Mouse (Mus musculus) liver, embryonic 14.5 days (tissue): ENCODE data around the gene Ltbp1.

ENCODE experiments used
- CTCF ChIP-seq: IDR thresholded peaks from 2 replicates; pipeline ENCODE4 v1.5.1; 2016; ENCODE audit warnings: antibody characterized with exemption, low read depth, control low read depth
- EP300 ChIP-seq: IDR thresholded peaks from 2 replicates; pipeline ENCODE4 v1.6.1; 2016; ENCODE audit warnings: antibody characterized with exemption, low read depth

DNA sequence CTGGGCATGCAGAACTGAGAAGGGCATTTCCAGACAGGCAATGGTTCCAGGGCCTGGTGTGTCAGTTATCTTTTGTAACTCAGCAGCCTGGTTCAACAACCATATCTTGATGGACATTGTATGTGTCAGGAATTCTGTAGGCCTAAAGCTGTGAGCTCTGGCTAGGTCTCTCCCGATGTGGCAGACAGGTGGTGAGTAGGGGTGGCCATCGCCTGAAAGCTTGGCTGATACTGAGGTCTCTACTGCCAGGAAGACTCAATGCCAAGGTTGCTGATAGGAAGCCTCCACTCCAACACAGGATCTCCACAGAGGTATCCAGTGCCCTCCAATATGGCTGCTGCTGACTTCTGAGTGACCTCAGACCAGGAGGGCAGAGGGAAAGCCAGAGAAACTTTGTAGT lies 66.4 kb downstream of the Ltbp1 start:
- no peak for TF ChIP-seq CTCF
- no peak for TF ChIP-seq EP300
